Mouse (Mus musculus) lung, embryonic 16.5 days (tissue): Measurements from ENCODE around the gene Gm17428. TPM values are rescaled to one million over a fixed set of nuclear protein-coding genes. Genes with fewer than 3 reads are reported as not detected.

Experiments used
- ATAC-seq: fragments of 200-750 bp; cut with Nextera tagmentation; 2 replicates; pipeline ENCODE4 v1.8.0; 2017; ENCODE audit warnings: low read depth, mild to moderate bottlenecking, moderate library complexity
- H3K27ac ChIP-seq: fragments of 300-500 bp; sonication (generic); 2 replicates; pipeline ENCODE4 v1.5.1; 2014; ENCODE audit warnings: mild to moderate bottlenecking, control low read depth, low read length
- H3K27me3 ChIP-seq: fragments of 300-500 bp; sonication (generic); 2 replicates; pipeline ENCODE4 v1.6.1; 2014; ENCODE audit warnings: low read depth, low read length, mixed read lengths; ENCODE audit not compliant: control insufficient read depth, insufficient read depth
- H3K36me3 ChIP-seq: fragments of 300-500 bp; sonication (generic); 2 replicates; pipeline ENCODE4 v1.6.1; 2014; ENCODE audit warnings: low read length; ENCODE audit not compliant: control insufficient read depth, insufficient read depth
- H3K4me1 ChIP-seq: fragments of 300-500 bp; sonication (generic); replicated peaks from 2 replicates; pipeline ENCODE4 v1.6.1; 2014; ENCODE audit warnings: low read length, mixed read lengths; ENCODE audit not compliant: control insufficient read depth, insufficient read depth
- H3K4me2 ChIP-seq: fragments of 300-500 bp; sonication (generic); 2 replicates; pipeline ENCODE4 v1.6.1; 2014; ENCODE audit warnings: low read depth, low read length, control low read depth
- H3K4me3 ChIP-seq: fragments of 300-500 bp; sonication (generic); 2 replicates; pipeline ENCODE4 v1.5.1; 2014; ENCODE audit warnings: mild to moderate bottlenecking, low read length, control low read depth
- H3K9ac ChIP-seq: fragments of 300-500 bp; sonication (generic); 2 replicates; pipeline ENCODE4 v1.6.1; 2014; ENCODE audit warnings: low read length, control low read depth
- H3K9me3 ChIP-seq: fragments of 300-500 bp; sonication (generic); 2 replicates; pipeline ENCODE4 v1.6.1; 2016; ENCODE audit warnings: low read length; ENCODE audit not compliant: control insufficient read depth
- WGBS: fragments of 180-500 bp; shearing (Covaris S2); extraction: QIAGEN DNeasy Blood & Tissue Kit; methylation state at CpG from one replicate; pipeline ENCODE4 v1.1.7; 2014; 5-methylcytosine and 5-hydroxymethylcytosine counted together
- polyA plus RNA-seq: library from polyadenylated mRNA; unstranded; fragments of >200 nt; fragmentation: Nextera tagmentation; extraction: Ambion mirVana; gene quantifications from 2 replicates; pipeline ENCODE4 v1.2.1, GENCODE M21; 2015

Gm17428 gene
- polyA plus RNA-seq, 1 experiment from 2014 or later: not detected

DNA sequence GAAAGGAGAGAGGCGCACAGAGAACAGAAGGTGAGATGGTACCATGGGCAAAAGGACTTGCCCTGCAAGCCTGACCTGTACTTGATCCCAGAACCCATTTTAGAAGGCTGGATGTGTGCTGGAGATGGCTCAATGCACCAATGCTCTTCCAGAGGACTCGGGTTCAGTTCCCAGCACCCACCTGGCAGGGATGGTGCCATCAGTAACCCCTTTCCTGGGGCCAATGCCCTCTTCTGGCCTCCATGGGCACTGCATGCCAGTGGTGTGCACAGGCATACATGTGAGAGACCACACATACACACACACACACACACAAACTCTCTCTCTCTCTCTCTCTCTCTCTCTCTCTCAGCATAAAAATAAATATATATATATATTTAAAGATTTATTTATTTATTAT is 24.7 kb downstream of the Gm17428 start:
- no peak for ATAC-seq
- 95% methylated on average over 2 of the region's 2 CpGs for WGBS
- H3K9ac ChIP-seq: no peak overlapping the region
- H3K4me1 ChIP-seq: peaks cover 28% of the 10 kb centered on the region
- no peak overlapping the region for H3K4me3 ChIP-seq
- H3K27me3 ChIP-seq: no peaks in the 10 kb centered on the region
- no peaks in the 10 kb centered on the region for H3K9me3 ChIP-seq
- no peak overlapping the region for H3K27ac ChIP-seq
- H3K4me2 ChIP-seq: no peak overlapping the region
- H3K36me3 ChIP-seq: no peaks in the 10 kb centered on the region

GRCm38 (mm10) chr14:55001938-55002686 is 25.4 kb downstream of the Gm17428 start:
- H3K27ac ChIP-seq: no peak overlapping the region; the same call in 1 of the 2 replicates
- 27% methylated on average over 12 of the region's 12 CpGs for WGBS
- peak; percentile 29 for ATAC-seq
- no peak overlapping the region for H3K4me3 ChIP-seq
- H3K36me3 ChIP-seq: no peaks in the 10 kb centered on the region
- peaks cover 28% of the 10 kb centered on the region for H3K4me1 ChIP-seq
- no peaks in the 10 kb centered on the region for H3K27me3 ChIP-seq
- H3K9ac ChIP-seq: no peak overlapping the region
- H3K9me3 ChIP-seq: no peaks in the 10 kb centered on the region
- H3K4me2 ChIP-seq: peak overlapping the region; percentile 33; the same call in 1 of the 2 replicates

DNA sequence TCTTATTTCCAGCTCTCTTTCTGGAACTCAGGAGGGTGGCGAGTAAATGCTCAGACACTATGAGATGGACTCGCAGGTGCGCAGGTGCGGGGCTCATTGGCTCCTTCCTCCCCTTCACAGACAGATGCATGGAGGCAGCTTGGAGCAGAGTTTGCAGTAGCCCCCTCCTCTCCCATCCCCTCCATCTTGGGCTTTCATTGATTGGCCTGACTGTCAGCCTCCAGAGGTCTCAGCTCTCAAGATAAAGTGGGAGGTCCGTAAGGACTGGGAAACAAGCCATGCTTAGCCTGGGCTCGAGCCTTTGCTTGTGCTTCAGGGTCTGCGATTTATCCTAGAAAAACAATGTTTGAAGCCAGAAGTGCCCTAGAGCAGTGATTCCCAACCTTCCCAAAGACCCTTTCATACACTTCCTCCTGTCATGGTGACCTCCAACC is 26.0 kb downstream of the Gm17428 start:
- no peak for ATAC-seq
- no peaks in the 10 kb centered on the region for H3K36me3 ChIP-seq
- 13% methylated on average over 7 of the region's 7 CpGs for WGBS
- peak overlapping the region; percentile 33; the same call in 1 of the 2 replicates for H3K4me2 ChIP-seq
- H3K27me3 ChIP-seq: no peaks in the 10 kb centered on the region
- no peaks in the 10 kb centered on the region for H3K9me3 ChIP-seq
- H3K4me3 ChIP-seq: no peak overlapping the region
- H3K9ac ChIP-seq: no peak overlapping the region
- H3K4me1 ChIP-seq: peaks cover 28% of the 10 kb centered on the region
- H3K27ac ChIP-seq: no peak overlapping the region

- H3K9me3 ChIP-seq: no peaks in the 10 kb centered on the region
- 0 out of 2 replicates have a peak overlapping the region, but pooled peaks have one; percentile 12 for H3K9ac ChIP-seq
- no peaks in the 10 kb centered on the region for H3K27me3 ChIP-seq
- no peak overlapping the region for H3K4me3 ChIP-seq
- ATAC-seq: peak; percentile 37
- H3K27ac ChIP-seq: peak overlapping the region; percentile 13; the same call in 1 of the 2 replicates
- 51% methylated on average over 18 of the region's 18 CpGs for WGBS
- no peaks in the 10 kb centered on the region for H3K36me3 ChIP-seq
- H3K4me1 ChIP-seq: peaks cover 28% of the 10 kb centered on the region
- no peak overlapping the region for H3K4me2 ChIP-seq
Observed at GRCm38 (mm10) chr14:55003878-55004855, 27.4 kb downstream of the Gm17428 start.

- Histone ChIP-seq H3K9ac (no peak overlapping the region), H3K4me1 (peaks cover 28% of the 10 kb centered on the region)
- ATAC-seq: peak; percentile 74
Observed at GRCm38 (mm10) chr14:55005506-55005905, 28.8 kb downstream of the Gm17428 start.

DNA sequence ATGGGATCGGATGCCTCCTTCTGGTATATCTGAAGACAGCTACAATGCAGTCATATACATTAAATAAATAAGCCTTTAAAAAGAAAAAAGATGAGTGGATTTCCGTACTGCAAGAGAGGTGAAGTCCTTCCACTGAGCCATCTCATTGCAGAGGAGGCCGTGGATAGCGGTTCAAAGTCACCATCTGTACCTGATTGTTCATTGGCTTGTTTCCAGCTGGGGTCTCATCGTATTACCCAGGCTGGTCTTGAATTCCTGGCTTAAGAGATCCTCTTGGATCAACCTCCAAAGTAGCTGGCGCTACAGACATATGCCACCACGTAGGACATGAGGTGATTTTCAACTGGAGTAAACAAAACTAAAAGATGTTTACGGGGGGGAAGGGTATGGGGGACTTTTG is 29.2 kb downstream of the Gm17428 start:
- Histone ChIP-seq H3K4me1 (peaks cover 28% of the 10 kb centered on the region), H3K4me2 (no peak overlapping the region), H3K27me3 (no peaks in the 10 kb centered on the region), H3K36me3 (no peaks in the 10 kb centered on the region), H3K9me3 (no peaks in the 10 kb centered on the region), H3K9ac (no peak overlapping the region), H3K27ac (no peak overlapping the region), H3K4me3 (no peak overlapping the region)
- 71% methylated on average over 8 of the region's 8 CpGs for WGBS
- no peak for ATAC-seq

More at GRCm38 (mm10) chr14:55005506-55005905, 28.8 kb downstream of the Gm17428 start:
- Histone ChIP-seq H3K36me3 (no peaks in the 10 kb centered on the region), H3K27ac (no peak overlapping the region), H3K9me3 (no peaks in the 10 kb centered on the region), H3K4me3 (no peak overlapping the region), H3K27me3 (no peaks in the 10 kb centered on the region), H3K4me2 (no peak overlapping the region)
- WGBS: 47% methylated on average over 2 of the region's 2 CpGs

GRCm38 (mm10) chr14:55006541-55006940 is 29.8 kb downstream of the Gm17428 start:
- H3K4me1 ChIP-seq: peaks cover 28% of the 10 kb centered on the region
- no peaks in the 10 kb centered on the region for H3K27me3 ChIP-seq
- no peak overlapping the region for H3K4me3 ChIP-seq
- H3K36me3 ChIP-seq: no peaks in the 10 kb centered on the region
- ATAC-seq: no peak
- no peaks in the 10 kb centered on the region for H3K9me3 ChIP-seq
- no peak overlapping the region for H3K27ac ChIP-seq
- no peak overlapping the region for H3K4me2 ChIP-seq
- H3K9ac ChIP-seq: no peak overlapping the region
- 67% methylated on average over 3 of the region's 3 CpGs for WGBS

DNA sequence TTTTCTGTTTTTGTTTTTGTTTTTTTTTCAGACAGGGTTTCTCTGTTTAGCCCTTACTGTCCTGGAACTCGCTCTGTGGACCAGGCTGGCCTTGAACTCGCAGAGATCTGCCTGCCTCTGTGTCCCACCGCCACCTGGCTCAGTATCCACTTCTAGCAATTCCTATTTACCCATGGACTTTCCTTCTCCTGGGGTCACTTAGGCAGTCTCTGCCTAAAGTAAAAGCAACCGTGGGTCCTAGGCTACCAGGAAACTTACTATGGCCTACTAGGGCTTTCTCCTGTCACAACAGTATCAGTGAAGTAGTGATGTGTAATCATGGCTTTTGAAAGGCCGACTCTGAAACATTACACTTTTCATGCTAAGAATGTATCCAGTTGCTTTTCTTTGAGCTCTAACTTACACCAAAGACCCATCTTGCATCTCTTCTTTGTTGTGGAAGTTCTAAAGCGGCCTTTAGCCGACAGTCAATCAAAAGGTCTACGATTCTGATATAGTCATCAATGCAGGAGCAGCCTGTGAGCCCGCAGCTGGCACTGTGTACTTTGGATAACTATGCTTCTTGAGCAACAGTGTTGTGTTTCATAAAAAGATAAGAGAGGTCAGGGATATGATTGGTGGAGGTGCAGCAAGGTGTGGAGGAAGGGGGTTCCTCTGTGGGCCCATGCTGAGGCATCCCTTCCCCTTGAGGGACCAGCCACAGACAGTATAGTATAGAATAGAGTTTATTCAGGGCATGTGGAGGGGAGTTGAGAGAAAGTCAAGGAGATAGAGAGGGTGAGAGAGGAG is 30.6 kb downstream of the Gm17428 start:
- no peak overlapping the region for H3K4me2 ChIP-seq
- H3K27ac ChIP-seq: no peak overlapping the region
- H3K4me3 ChIP-seq: no peak overlapping the region
- no peaks in the 10 kb centered on the region for H3K9me3 ChIP-seq
- H3K4me1 ChIP-seq: peaks cover 24% of the 10 kb centered on the region
- no peak overlapping the region for H3K9ac ChIP-seq
- H3K27me3 ChIP-seq: no peaks in the 10 kb centered on the region
- no peaks in the 10 kb centered on the region for H3K36me3 ChIP-seq
- ATAC-seq: no peak
- 85% methylated on average over 9 of the region's 9 CpGs for WGBS
